Mouse (Mus musculus) kidney, adult 18-20 months (tissue): ENCODE results near the gene Moap1.
A peak's percentile ranks its signal among the peaks of the same experiment; 100 is the strongest.

Experiments used
- DNase-seq: peaks from one replicate; pipeline ENCODE4 v3.0.0; 2021

Moap1 gene

GRCm38 (mm10) chr12:102740285-102740684, 3.2 kb downstream of the Moap1 start:
- no peak for DNase-seq

- no peak for DNase-seq
These were observed 4.4 kb downstream of the Moap1 start for GRCm38 (mm10) chr12:102739096-102739495.

- peak; percentile 65 for DNase-seq
These were observed 10.1 kb downstream of the Moap1 start for GRCm38 (mm10) chr12:102733381-102733780.

GRCm38 (mm10) chr12:102730798-102731619, 12.5 kb downstream of the Moap1 start:
- no peak for DNase-seq

GRCm38 (mm10) chr12:102729855-102730797, 13.3 kb downstream of the Moap1 start:
- DNase-seq: peak; percentile 72

- DNase-seq: no peak
These were observed 17.7 kb downstream of the Moap1 start for GRCm38 (mm10) chr12:102725761-102726175.

GRCm38 (mm10) chr12:102725146-102725545, 18.3 kb downstream of the Moap1 start:
- DNase-seq: no peak

- DNase-seq: no peak
These were observed 19.6 kb downstream of the Moap1 start for GRCm38 (mm10) chr12:102723861-102724260.

GRCm38 (mm10) chr12:102722966-102723365, 20.5 kb downstream of the Moap1 start:
- DNase-seq: no peak

- no peak for DNase-seq
These were observed 21.0 kb downstream of the Moap1 start for GRCm38 (mm10) chr12:102722451-102722850.

GRCm38 (mm10) chr12:102719552-102720315, 23.7 kb downstream of the Moap1 start:
- no peak for DNase-seq

- DNase-seq: no peak
These were observed 28.6 kb downstream of the Moap1 start for GRCm38 (mm10) chr12:102714654-102715395.

GRCm38 (mm10) chr12:102714116-102714515, 29.3 kb downstream of the Moap1 start:
- DNase-seq: no peak

- no peak for DNase-seq
These were observed 30.2 kb downstream of the Moap1 start for GRCm38 (mm10) chr12:102713153-102713865.

GRCm38 (mm10) chr12:102710851-102711375, 32.5 kb downstream of the Moap1 start:
- no peak for DNase-seq

GRCm38 (mm10) chr12:102709896-102710295, 33.6 kb downstream of the Moap1 start:
- no peak for DNase-seq

- DNase-seq: no peak
These were observed 35.2 kb downstream of the Moap1 start for GRCm38 (mm10) chr12:102708220-102708619.

- no peak for DNase-seq
These were observed 36.5 kb downstream of the Moap1 start for GRCm38 (mm10) chr12:102706833-102707463.

GRCm38 (mm10) chr12:102705906-102706640, 37.4 kb downstream of the Moap1 start:
- no peak for DNase-seq
